Mouse (Mus musculus): ENCODE measurements around the gene Cir1.

DNA sequence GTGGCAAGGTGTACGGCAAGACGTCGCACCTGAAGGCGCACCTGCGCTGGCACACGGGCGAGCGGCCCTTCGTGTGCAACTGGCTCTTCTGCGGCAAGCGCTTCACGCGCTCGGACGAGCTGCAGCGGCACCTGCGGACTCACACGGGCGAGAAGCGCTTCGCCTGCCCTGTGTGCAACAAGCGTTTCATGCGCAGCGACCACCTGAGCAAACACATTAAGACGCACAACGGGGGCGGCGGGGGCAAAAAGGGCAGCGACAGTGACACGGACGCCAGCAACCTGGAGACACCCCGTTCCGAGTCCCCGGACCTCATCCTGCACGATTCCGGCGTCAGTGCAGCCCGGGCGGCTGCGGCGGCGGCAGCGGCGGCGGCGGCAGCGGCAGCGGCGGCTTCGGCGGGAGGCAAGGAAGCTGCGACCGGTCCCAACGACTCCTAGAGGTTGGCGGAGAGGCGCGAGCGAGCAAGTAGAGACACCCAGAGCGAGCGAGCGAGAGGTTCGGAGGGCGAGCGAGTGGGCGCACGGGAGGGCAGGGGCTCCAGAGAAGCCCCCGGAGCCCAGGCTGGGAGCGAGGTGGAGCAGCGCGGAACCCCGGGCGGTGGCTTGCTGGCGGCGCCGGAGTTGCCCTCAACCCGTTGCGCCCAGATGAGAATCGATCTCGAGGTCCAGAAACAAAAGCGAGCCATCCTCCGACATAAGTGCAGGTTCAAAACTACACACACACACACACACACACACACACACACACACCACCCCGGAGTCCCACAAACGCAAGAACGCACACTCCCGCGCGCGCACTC is 38.2 kb downstream of the Cir1 start:
- TF ChIP-seq POLR2A (IDR thresholded peaks at IDR 0.05; ENCODE audit: low read depth, low read length) (no peak), CTCF (conservative IDR thresholded peaks at IDR 0.05; ENCODE audit: insufficient read depth, insufficient read length, low read depth, low read length) (no peak)

All from kidney, adult 2 months (tissue).